Mouse (Mus musculus): ENCODE results near the gene Cuedc1. TPM values are rescaled to one million over a fixed set of nuclear protein-coding genes. Genes with fewer than 3 reads are reported as not detected.

The Cuedc1 gene
- polyA plus RNA-seq, 1 experiment: 53.2 TPM

GRCm38 (mm10) chr11:88235221-88236203, 137.7 kb downstream of the Cuedc1 start:
- TF ChIP-seq CTCF (IDR thresholded peaks at IDR 0.05; ENCODE audit: borderline replicate concordance, extremely low read depth, insufficient read depth, insufficient read length): no peak
- TF ChIP-seq POLR2A (IDR thresholded peaks at IDR 0.05; ENCODE audit: borderline replicate concordance, extremely low read depth, insufficient read depth, insufficient read length, poor library complexity, severe bottlenecking): no peak
- peak; percentile 79 for DNase-seq (ENCODE audit: low read depth)

GRCm38 (mm10) chr11:88240275-88240674, 142.4 kb downstream of the Cuedc1 start:
- no peak for DNase-seq (ENCODE audit: low read depth)
- TF ChIP-seq POLR2A (IDR thresholded peaks at IDR 0.05; ENCODE audit: borderline replicate concordance, extremely low read depth, insufficient read depth, insufficient read length, poor library complexity, severe bottlenecking) (no peak), CTCF (IDR thresholded peaks at IDR 0.05; ENCODE audit: borderline replicate concordance, extremely low read depth, insufficient read depth, insufficient read length) (no peak)

GRCm38 (mm10) chr11:88240736-88241353, 143.0 kb downstream of the Cuedc1 start:
- TF ChIP-seq CTCF (IDR thresholded peaks at IDR 0.05; ENCODE audit: borderline replicate concordance, extremely low read depth, insufficient read depth, insufficient read length): no peak
- no peak for TF ChIP-seq POLR2A (IDR thresholded peaks at IDR 0.05; ENCODE audit: borderline replicate concordance, extremely low read depth, insufficient read depth, insufficient read length, poor library complexity, severe bottlenecking)
- DNase-seq (ENCODE audit: low read depth): peak; percentile 93

- TF ChIP-seq CTCF (IDR thresholded peaks at IDR 0.05; ENCODE audit: borderline replicate concordance, extremely low read depth, insufficient read depth, insufficient read length) (no peak), POLR2A (IDR thresholded peaks at IDR 0.05; ENCODE audit: borderline replicate concordance, extremely low read depth, insufficient read depth, insufficient read length, poor library complexity, severe bottlenecking) (no peak)
- peak; percentile 45 for DNase-seq (ENCODE audit: low read depth)
Measured at GRCm38 (mm10) chr11:88241468-88242301, 143.8 kb downstream of the Cuedc1 start.

Other genes with a start within 250 kb of the Cuedc1 start
- 21.1 and 29.7 TPM in 2 replicates for gene Mks1, start 244.8 kb upstream of the Cuedc1 start, polyA plus RNA-seq (2012; rRNA removed)
- 0.10 and 0.35 TPM in 2 replicates for gene Epx, start 222.5 kb upstream of the Cuedc1 start, polyA plus RNA-seq (2012; rRNA removed)
- 0.01 TPM in 1 of 2 replicates, not detected in the other for gene Olfr462, start 205.8 kb upstream of the Cuedc1 start, polyA plus RNA-seq (2012; rRNA removed)
- 0.05 TPM in 1 of 2 replicates, not detected in the other for gene Olfr463, start 200.7 kb upstream of the Cuedc1 start, polyA plus RNA-seq (2012; rRNA removed)
- 0.18 TPM in 1 of 2 replicates, not detected in the other for gene Olfr464, start 177.1 kb upstream of the Cuedc1 start, polyA plus RNA-seq (2012; rRNA removed)
- gene Dynll2, start 110.5 kb upstream of the Cuedc1 start, polyA plus RNA-seq (2012; rRNA removed): 227 and 321 TPM in 2 replicates
- 456 and 624 TPM in 2 replicates for gene Srsf1, start 50.7 kb upstream of the Cuedc1 start, polyA plus RNA-seq (2012; rRNA removed)
- 45.0 and 58.4 TPM in 2 replicates for gene Vezf1, start 29.8 kb upstream of the Cuedc1 start, polyA plus RNA-seq (2012; rRNA removed)
- gene Mrps23, start 106.3 kb downstream of the Cuedc1 start, polyA plus RNA-seq (2012; rRNA removed): 74.9 and 79.0 TPM in 2 replicates
- 0.20 and 0.30 TPM in 2 replicates for gene Ccdc182, start 196.0 kb downstream of the Cuedc1 start, polyA plus RNA-seq (2012; rRNA removed)

Data from brain, embryonic 14.5 days (tissue).